ENCODE assay signal across 22 mouse cellular contexts in the genomic region with DNA sequence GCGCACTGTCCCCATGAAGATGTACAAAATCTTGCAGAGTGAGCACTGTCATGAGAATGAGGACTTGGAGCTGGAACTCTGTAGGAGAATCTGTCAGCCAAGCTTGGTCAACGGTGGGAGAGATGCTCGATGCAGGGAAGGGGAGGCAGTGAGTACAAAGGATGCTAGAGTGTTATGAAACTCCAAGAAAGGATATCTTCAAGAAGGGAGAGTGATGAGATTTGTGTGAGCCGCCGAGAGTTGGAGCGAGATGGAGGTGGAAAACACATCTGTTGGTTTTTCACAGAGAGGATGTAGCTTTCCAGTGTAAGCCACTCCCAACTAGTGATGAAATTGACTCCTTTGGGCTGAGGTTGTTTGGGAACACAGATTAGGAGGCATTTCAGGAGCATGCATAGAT.
"Had no signal": no experiment of that assay in that cellular context is flagged by ENCODE, and none has a peak within 500 bp of the region (broad histone marks: within the 10 kb centered on the region; RNA-seq: fewer than 3 reads in every experiment).

No protein-coding gene starts in this region.

- DNase-seq: kidney, adult 18-20 months; kidney, adult 9 months; kidney, postnatal 14 days; kidney, postnatal 4 days; liver, postnatal 0 days; lung, embryonic 14.5 days; retina, postnatal 1 day; spleen, adult 18-20 months; thymus, postnatal 25 days had no signal

- H3K27me3 ChIP-seq: limb, embryonic 12.5 days; limb, embryonic 15.5 days; midbrain, embryonic 12.5 days; midbrain, embryonic 15.5 days; neural tube, embryonic 13.5 days; stomach, embryonic 15.5 days had no signal

- H3K9me3 ChIP-seq: limb, embryonic 15.5 days; midbrain, embryonic 12.5 days; midbrain, embryonic 15.5 days; neural tube, embryonic 13.5 days; stomach, embryonic 15.5 days had no signal

- H3K4me3 ChIP-seq: limb, embryonic 12.5 days; limb, embryonic 15.5 days; midbrain, embryonic 12.5 days; midbrain, embryonic 15.5 days; myocyte; neural tube, embryonic 13.5 days; stomach, embryonic 15.5 days had no signal

- ATAC-seq: inflammation-experienced regulatory T-cells, adult 6 months; intestine, embryonic 16.5 days; liver, postnatal 0 days; lung, postnatal 0 days; midbrain, embryonic 15.5 days had no signal

- H3K36me3 ChIP-seq: limb, embryonic 12.5 days; limb, embryonic 15.5 days; midbrain, embryonic 12.5 days; midbrain, embryonic 15.5 days; neural tube, embryonic 13.5 days; stomach, embryonic 15.5 days had no signal

- H3K27ac ChIP-seq: limb, embryonic 12.5 days; limb, embryonic 15.5 days; liver, embryonic 14.5 days; macrophage; midbrain, embryonic 12.5 days; midbrain, embryonic 15.5 days; neural tube, embryonic 13.5 days; stomach, embryonic 15.5 days had no signal

- H3K9ac ChIP-seq: limb, embryonic 12.5 days; limb, embryonic 15.5 days; liver, embryonic 14.5 days; liver, postnatal 0 days; lung, embryonic 14.5 days; midbrain, embryonic 12.5 days; midbrain, embryonic 15.5 days; neural tube, embryonic 13.5 days; stomach, embryonic 15.5 days had no signal

- H3K4me2 ChIP-seq: limb, embryonic 12.5 days; limb, embryonic 15.5 days; liver, embryonic 11.5 days; lung, embryonic 14.5 days; midbrain, embryonic 12.5 days; midbrain, embryonic 15.5 days; neural tube, embryonic 13.5 days; stomach, embryonic 15.5 days had no signal

- H3K4me1 ChIP-seq: limb, embryonic 12.5 days; limb, embryonic 15.5 days; midbrain, embryonic 12.5 days; midbrain, embryonic 15.5 days; neural tube, embryonic 13.5 days; stomach, embryonic 15.5 days had no signal
